Mouse (Mus musculus): ENCODE measurements around the gene Pogk. TPM values are rescaled to one million over a fixed set of nuclear protein-coding genes. Genes with fewer than 3 reads are reported as not detected.
A peak's percentile ranks its signal among the peaks of the same experiment; 100 is the strongest.

Gene Pogk
- total RNA-seq (2014; rRNA removed; ENCODE audit: low replicate concordance) (17.9 and 26.3 TPM in 2 replicates), polyA plus RNA-seq (2015; fragmentation: Nextera tagmentation; extraction: Ambion mirVana) (5.4 TPM in 2 replicates)

- peak within 1 kb of the TSS; percentile 87 for H3K27ac ChIP-seq (ENCODE audit: low read depth)
- no peak for TF ChIP-seq EP300 (IDR thresholded peaks at IDR 0.05; ENCODE audit: low read depth)
- TF ChIP-seq CTCF (IDR thresholded peaks at IDR 0.05; ENCODE audit: low read depth), result no peak
- no peaks in the 10 kb centered on the region for H3K9me3 ChIP-seq (replicated peaks; ENCODE audit: control insufficient read depth, low read length)
- WGBS, result 4% methylated on average over 48 of the region's 49 CpGs
- peak within 1 kb of the TSS; percentile 69 for H3K9ac ChIP-seq (replicated peaks; ENCODE audit: low read depth, low read length)
- peak within 1 kb of the TSS; percentile 91 for H3K4me2 ChIP-seq (ENCODE audit: low read depth, low read length)
- no peaks in the 10 kb centered on the region for H3K27me3 ChIP-seq (ENCODE audit: control insufficient read depth, insufficient read depth, low read length)
- H3K36me3 ChIP-seq (replicated peaks; ENCODE audit: control insufficient read depth, insufficient read depth, low read length), result peaks cover 11% of the 10 kb centered on the region
- ATAC-seq (ENCODE audit: insufficient read depth, low read depth) (peak; percentile 94), DNase-seq (ENCODE audit: low spot score) (peak; percentile 78)
- H3K4me1 ChIP-seq (ENCODE audit: control insufficient read depth, insufficient read depth), result peaks cover 19% of the 10 kb centered on the region; the same call in 1 of the 2 replicates
- H3K4me3 ChIP-seq (ENCODE audit: low read depth, low read length), result peak within 1 kb of the TSS; percentile 72
Measured at GRCm38 (mm10) chr1:166409701-166410220, at the start of gene Pogk. Pogk (minus strand) TSS chr1:166409863.

- Histone ChIP-seq H3K9me3 (replicated peaks; ENCODE audit: control insufficient read depth, low read length) (no peaks in the 10 kb centered on the region), H3K4me3 (ENCODE audit: low read depth, low read length) (no peak overlapping the region), H3K36me3 (replicated peaks; ENCODE audit: control insufficient read depth, insufficient read depth, low read length) (no peaks in the 10 kb centered on the region), H3K27me3 (ENCODE audit: control insufficient read depth, insufficient read depth, low read length) (no peaks in the 10 kb centered on the region), H3K4me2 (ENCODE audit: low read depth, low read length) (no peak overlapping the region), H3K9ac (replicated peaks; ENCODE audit: low read depth, low read length) (no peak overlapping the region), H3K4me1 (ENCODE audit: control insufficient read depth, insufficient read depth) (no peaks in the 10 kb centered on the region), H3K27ac (ENCODE audit: low read depth) (no peak overlapping the region)
- no peak for TF ChIP-seq CTCF (IDR thresholded peaks at IDR 0.05; ENCODE audit: low read depth)
- TF ChIP-seq EP300 (IDR thresholded peaks at IDR 0.05; ENCODE audit: low read depth), result no peak
- DNase-seq (ENCODE audit: low spot score) (no peak), ATAC-seq (ENCODE audit: insufficient read depth, low read depth) (no peak)
- 91% methylated on average over 3 of the region's 3 CpGs for WGBS
Measured at GRCm38 (mm10) chr1:166441992-166442391, 32.3 kb upstream of the Pogk start.

GRCm38 (mm10) chr1:166439426-166439825 lies 29.8 kb upstream of the Pogk start:
- no peaks in the 10 kb centered on the region for H3K9me3 ChIP-seq (replicated peaks; ENCODE audit: control insufficient read depth, low read length)
- ATAC-seq (ENCODE audit: insufficient read depth, low read depth), result no peak
- TF ChIP-seq CTCF (IDR thresholded peaks at IDR 0.05; ENCODE audit: low read depth) (no peak), EP300 (IDR thresholded peaks at IDR 0.05; ENCODE audit: low read depth) (no peak)
- no peaks in the 10 kb centered on the region for H3K4me1 ChIP-seq (ENCODE audit: control insufficient read depth, insufficient read depth)
- no peak overlapping the region for H3K27ac ChIP-seq (ENCODE audit: low read depth)
- H3K4me3 ChIP-seq (ENCODE audit: low read depth, low read length), result no peak overlapping the region
- H3K27me3 ChIP-seq (ENCODE audit: control insufficient read depth, insufficient read depth, low read length), result no peaks in the 10 kb centered on the region
- H3K36me3 ChIP-seq (replicated peaks; ENCODE audit: control insufficient read depth, insufficient read depth, low read length), result no peaks in the 10 kb centered on the region
- no peak for DNase-seq (ENCODE audit: low spot score)
- H3K9ac ChIP-seq (replicated peaks; ENCODE audit: low read depth, low read length), result no peak overlapping the region
- WGBS, result 58% methylated on average over 6 of the region's 6 CpGs
- no peak overlapping the region for H3K4me2 ChIP-seq (ENCODE audit: low read depth, low read length)

- ATAC-seq (ENCODE audit: insufficient read depth, low read depth) (0 out of 2 replicates have a peak, but pooled peaks have one; percentile 53), DNase-seq (ENCODE audit: low spot score) (peak; percentile 35)
- Histone ChIP-seq H3K36me3 (replicated peaks; ENCODE audit: control insufficient read depth, insufficient read depth, low read length) (no peaks in the 10 kb centered on the region), H3K4me1 (ENCODE audit: control insufficient read depth, insufficient read depth) (no peaks in the 10 kb centered on the region), H3K4me3 (ENCODE audit: low read depth, low read length) (0 out of 2 replicates have a peak overlapping the region, but pooled peaks have one; percentile 10), H3K4me2 (ENCODE audit: low read depth, low read length) (peak overlapping the region; percentile 24; the same call in 1 of the 2 replicates), H3K27ac (ENCODE audit: low read depth) (no peak overlapping the region), H3K9me3 (replicated peaks; ENCODE audit: control insufficient read depth, low read length) (no peaks in the 10 kb centered on the region), H3K9ac (replicated peaks; ENCODE audit: low read depth, low read length) (no peak overlapping the region), H3K27me3 (ENCODE audit: control insufficient read depth, insufficient read depth, low read length) (no peaks in the 10 kb centered on the region)
- 24% methylated on average over 10 of the region's 10 CpGs for whole genome bisulfite sequencing
- TF ChIP-seq EP300 (IDR thresholded peaks at IDR 0.05; ENCODE audit: low read depth) (no peak), CTCF (IDR thresholded peaks at IDR 0.05; ENCODE audit: low read depth) (no peak)
Measured at GRCm38 (mm10) chr1:166429809-166430431, 20.3 kb upstream of the Pogk start.

- ATAC-seq (ENCODE audit: insufficient read depth, low read depth) (no peak), DNase-seq (ENCODE audit: low spot score) (no peak)
- Histone ChIP-seq H3K9ac (replicated peaks; ENCODE audit: low read depth, low read length) (no peak overlapping the region), H3K27me3 (ENCODE audit: control insufficient read depth, insufficient read depth, low read length) (no peaks in the 10 kb centered on the region), H3K9me3 (replicated peaks; ENCODE audit: control insufficient read depth, low read length) (no peaks in the 10 kb centered on the region), H3K4me2 (ENCODE audit: low read depth, low read length) (no peak overlapping the region), H3K36me3 (replicated peaks; ENCODE audit: control insufficient read depth, insufficient read depth, low read length) (no peaks in the 10 kb centered on the region), H3K4me3 (ENCODE audit: low read depth, low read length) (no peak overlapping the region), H3K4me1 (ENCODE audit: control insufficient read depth, insufficient read depth) (no peaks in the 10 kb centered on the region), H3K27ac (ENCODE audit: low read depth) (no peak overlapping the region)
- WGBS, result 66% methylated on average over 3 of the region's 3 CpGs
- TF ChIP-seq EP300 (IDR thresholded peaks at IDR 0.05; ENCODE audit: low read depth) (no peak), CTCF (IDR thresholded peaks at IDR 0.05; ENCODE audit: low read depth) (peak; percentile 33)
Measured at GRCm38 (mm10) chr1:166429053-166429452, 19.4 kb upstream of the Pogk start.
